Mouse (Mus musculus) MEL (cell line): ENCODE measurements at regions not wholly inside any gene's neighbourhood (a gene's known extent, or its start where the extent isn't known, plus 50 kb on each side); places are given as distances from the start of the nearest gene placed in this dataset.
A peak's percentile ranks its signal among the peaks of the same experiment; 100 is the strongest.

ENCODE experiments used
- DNase-seq: peaks from one replicate; pipeline ENCODE4 v3.0.0; 2011; ENCODE audit warnings: low read depth, low spot score
- H3K27ac ChIP-seq: 2 replicates; pipeline ENCODE4 v1.5.1; 2012; ENCODE audit warnings: low read depth, mild to moderate bottlenecking, control low read depth, low read length, moderate library complexity; ENCODE audit not compliant: control insufficient read depth
- H3K27me3 ChIP-seq, 2 experiments: fragments of 150-350 bp in 1 of 2; sonication (generic) in 1 of 2; 2 replicates each; pipeline ENCODE4 v1.6.1; 2012; ENCODE audit warnings: low read length in 2 of 2, mild to moderate bottlenecking in 2 of 2, improper control_type of control experiment in 1 of 2, moderate library complexity in 1 of 2; ENCODE audit not compliant: insufficient read depth in 2 of 2, control insufficient read depth in 1 of 2
- H3K36me3 ChIP-seq, 2 experiments: 2 replicates each; pipeline ENCODE4 v1.6.1; 2012 to 2014; ENCODE audit warnings: low read length in 2 of 2, improper control_type of control experiment in 1 of 2, inconsistent platforms in 1 of 2, mild to moderate bottlenecking in 1 of 2; ENCODE audit not compliant: insufficient read depth in 2 of 2, control insufficient read depth in 1 of 2
- H3K4me1 ChIP-seq, 2 experiments: fragments of 150-350 bp in 1 of 2; sonication (generic) in 1 of 2; 2 replicates each; pipeline ENCODE4 v1.6.1; 2012; ENCODE audit warnings: low read length in 2 of 2, improper control_type of control experiment in 1 of 2, mild to moderate bottlenecking in 1 of 2; ENCODE audit not compliant: insufficient read depth in 2 of 2, control insufficient read depth in 1 of 2
- H3K4me3 ChIP-seq, 2 experiments: fragments of 150-350 bp in 1 of 2; sonication (generic) in 1 of 2; 2 replicates each; pipeline ENCODE4 v1.5.1; 2012; ENCODE audit warnings: low read depth in 2 of 2, low read length in 2 of 2, mild to moderate bottlenecking in 2 of 2, moderate library complexity in 2 of 2, control low read depth in 1 of 2, improper control_type of control experiment in 1 of 2; ENCODE audit not compliant: control insufficient read depth in 1 of 2, insufficient read depth in 1 of 2
- H3K79me2 ChIP-seq: 2 replicates; pipeline ENCODE4 v1.6.1; 2012; ENCODE audit warnings: mild to moderate bottlenecking, low read length, moderate library complexity; ENCODE audit not compliant: control insufficient read depth, poor library complexity, insufficient read depth
- H3K9ac ChIP-seq: 2 replicates; pipeline ENCODE4 v1.6.1; 2012; ENCODE audit warnings: low read depth, mild to moderate bottlenecking, control low read depth, low read length, moderate library complexity; ENCODE audit not compliant: control insufficient read depth, poor library complexity, severe bottlenecking
- H3K9me3 ChIP-seq: fragments of 150-350 bp; sonication (generic); replicated peaks from 2 replicates; pipeline ENCODE4 v1.6.1; 2012; ENCODE audit warnings: mild to moderate bottlenecking, low read length, improper control_type of control experiment, moderate library complexity; ENCODE audit not compliant: insufficient read depth
- BHLHE40 ChIP-seq: IDR thresholded peaks from 2 replicates; pipeline ENCODE4 v1.6.1; 2012; ENCODE audit warnings: low read depth, mild to moderate bottlenecking, inconsistent platforms, low read length, improper control_type of control experiment, borderline replicate concordance
- CHD1 ChIP-seq: IDR thresholded peaks from 2 replicates; pipeline ENCODE4 v1.6.1; 2012; ENCODE audit warnings: low read depth, mild to moderate bottlenecking, inconsistent platforms, low read length, improper control_type of control experiment
- CHD2 ChIP-seq: IDR thresholded peaks from 2 replicates; pipeline ENCODE4 v1.6.1; 2011; ENCODE audit warnings: low read length, improper control_type of control experiment
- CTCF ChIP-seq, 3 experiments: IDR thresholded peaks in 2 of 3; conservative IDR thresholded peaks in 1 of 3; 2 replicates each; pipeline ENCODE4 v1.5.1; 2011 to 2012; ENCODE audit warnings: low read length in 3 of 3, low read depth in 2 of 3, mild to moderate bottlenecking in 2 of 3, improper control_type of control experiment in 1 of 3, inconsistent platforms in 1 of 3, mixed read lengths in 1 of 3, moderate library complexity in 1 of 3; ENCODE audit not compliant: control insufficient read depth in 1 of 3, insufficient read depth in 1 of 3, poor library complexity in 1 of 3, severe bottlenecking in 1 of 3
- E2F4 ChIP-seq: IDR thresholded peaks from 2 replicates; pipeline ENCODE4 v1.6.1; 2011; ENCODE audit warnings: low read depth, low read length, improper control_type of control experiment, borderline replicate concordance
- ELF1 ChIP-seq: IDR thresholded peaks from 2 replicates; pipeline ENCODE4 v1.6.1; 2014; ENCODE audit warnings: low read depth, mild to moderate bottlenecking, inconsistent platforms, low read length, improper control_type of control experiment, moderate library complexity
- EP300 ChIP-seq, 2 experiments: IDR thresholded peaks; 2 replicates each; pipeline ENCODE4 v1.6.1; 2011; ENCODE audit warnings: improper control_type of control experiment in 2 of 2, low read length in 2 of 2, low read depth in 1 of 2, mild to moderate bottlenecking in 1 of 2
- GABPA ChIP-seq: IDR thresholded peaks from 2 replicates; pipeline ENCODE4 v1.6.1; 2012; ENCODE audit warnings: low read depth, mild to moderate bottlenecking, inconsistent platforms, low read length, improper control_type of control experiment, moderate library complexity
- HCFC1 ChIP-seq: IDR thresholded peaks from 2 replicates; pipeline ENCODE4 v1.6.1; 2012; ENCODE audit warnings: low read depth, mild to moderate bottlenecking, inconsistent platforms, low read length, improper control_type of control experiment, moderate library complexity
- KAT2A ChIP-seq: conservative IDR thresholded peaks from 2 replicates; pipeline ENCODE4 v1.6.1; 2012; ENCODE audit warnings: low read depth, low read length, improper control_type of control experiment, inconsistent platforms
- MAX ChIP-seq: IDR thresholded peaks from 2 replicates; pipeline ENCODE4 v1.6.1; 2011; ENCODE audit warnings: low read length, improper control_type of control experiment
- MAZ ChIP-seq: IDR thresholded peaks from 2 replicates; pipeline ENCODE4 v1.6.1; 2012; ENCODE audit warnings: low read depth, mild to moderate bottlenecking, inconsistent platforms, low read length, improper control_type of control experiment
- MEF2A ChIP-seq: IDR thresholded peaks from 2 replicates; pipeline ENCODE4 v1.6.1; 2014; ENCODE audit warnings: low read depth, mild to moderate bottlenecking, inconsistent platforms, low read length, improper control_type of control experiment; ENCODE audit not compliant: poor library complexity, insufficient replicate concordance, severe bottlenecking; ENCODE audit errors: extremely low read depth
- MXI1 ChIP-seq: IDR thresholded peaks from 2 replicates; pipeline ENCODE4 v1.6.1; 2011; ENCODE audit warnings: mild to moderate bottlenecking, low read depth, low read length, improper control_type of control experiment
- MYC ChIP-seq: IDR thresholded peaks from 2 replicates; pipeline ENCODE4 v1.6.1; 2011; ENCODE audit warnings: low read depth, mild to moderate bottlenecking, low read length, improper control_type of control experiment, moderate library complexity
- NELFE ChIP-seq: IDR thresholded peaks from 2 replicates; pipeline ENCODE4 v1.6.1; 2011; ENCODE audit warnings: low read depth, low read length, improper control_type of control experiment
- NRF1 ChIP-seq: IDR thresholded peaks from 2 replicates; pipeline ENCODE4 v1.6.1; 2014; ENCODE audit warnings: low read depth, mild to moderate bottlenecking, inconsistent platforms, low read length, improper control_type of control experiment, moderate library complexity; ENCODE audit not compliant: poor library complexity, insufficient read depth, severe bottlenecking
- POLR2AphosphoS2 ChIP-seq: IDR thresholded peaks from 2 replicates; pipeline ENCODE4 v1.6.1; 2011; ENCODE audit warnings: low read length, improper control_type of control experiment
- POLR2AphosphoS5 ChIP-seq: IDR thresholded peaks from 2 replicates; pipeline ENCODE4 v1.6.1; 2012; ENCODE audit warnings: low read depth, borderline replicate concordance, mild to moderate bottlenecking, inconsistent platforms, low read length, moderate library complexity, mixed read lengths
- RAD21 ChIP-seq: IDR thresholded peaks from 2 replicates; pipeline ENCODE4 v1.6.1; 2011; ENCODE audit warnings: mild to moderate bottlenecking, low read depth, low read length, improper control_type of control experiment
- RCOR1 ChIP-seq: IDR thresholded peaks from 2 replicates; pipeline ENCODE4 v1.6.1; 2012; ENCODE audit warnings: low read depth, mild to moderate bottlenecking, inconsistent platforms, low read length, improper control_type of control experiment
- SIN3A ChIP-seq: IDR thresholded peaks from 2 replicates; pipeline ENCODE4 v1.6.1; 2012; ENCODE audit warnings: low read length, improper control_type of control experiment, inconsistent platforms
- SMC3 ChIP-seq: IDR thresholded peaks from 2 replicates; pipeline ENCODE4 v1.6.1; 2011; ENCODE audit warnings: low read depth, low read length, improper control_type of control experiment
- TBP ChIP-seq: IDR thresholded peaks from 2 replicates; pipeline ENCODE4 v1.8.0; 2011; ENCODE audit warnings: low read depth, low read length, improper control_type of control experiment
- TCF12 ChIP-seq: IDR thresholded peaks from 2 replicates; pipeline ENCODE4 v1.6.1; 2014; ENCODE audit warnings: low read depth, mild to moderate bottlenecking, inconsistent platforms, low read length, improper control_type of control experiment, moderate library complexity
- USF2 ChIP-seq, 2 experiments: IDR thresholded peaks; 2 replicates each; pipeline ENCODE4 v1.6.1; 2011 to 2012; ENCODE audit warnings: improper control_type of control experiment in 2 of 2, low read length in 2 of 2, borderline replicate concordance in 1 of 2, inconsistent platforms in 1 of 2, low read depth in 1 of 2, mild to moderate bottlenecking in 1 of 2; ENCODE audit not compliant: insufficient read depth in 1 of 2
- ZC3H11A ChIP-seq: IDR thresholded peaks from 2 replicates; pipeline ENCODE4 v1.6.1; 2012; ENCODE audit warnings: low read depth, mild to moderate bottlenecking, inconsistent platforms, low read length, improper control_type of control experiment
- ZKSCAN1 ChIP-seq: IDR thresholded peaks from 2 replicates; pipeline ENCODE4 v1.6.1; 2012; ENCODE audit warnings: low read depth, mild to moderate bottlenecking, inconsistent platforms, low read length, improper control_type of control experiment, moderate library complexity
- ZMIZ1 ChIP-seq: IDR thresholded peaks from 2 replicates; pipeline ENCODE4 v1.6.1; 2012; ENCODE audit warnings: low read depth, mild to moderate bottlenecking, inconsistent platforms, low read length, improper control_type of control experiment, moderate library complexity
- ZNF384 ChIP-seq: IDR thresholded peaks from 2 replicates; pipeline ENCODE4 v1.6.1; 2012; ENCODE audit warnings: low read depth, mild to moderate bottlenecking, inconsistent platforms, low read length, improper control_type of control experiment

GRCm38 (mm10) chr11:57953694-57954093 lies 55.2 kb upstream of the Larp1 start:
- Histone ChIP-seq H3K9me3 (no peaks in the 10 kb centered on the region), H3K36me3 (peaks cover 0 to 27% of the 10 kb centered on the region in 2 experiments; a peak in 2 of 4 replicates), H3K4me1 (peaks cover 10 to 33% of the 10 kb centered on the region in 2 experiments), H3K4me3 (no peak overlapping the region), H3K27ac (no peak overlapping the region), H3K79me2 (no peaks in the 10 kb centered on the region), H3K27me3 (no peaks in the 10 kb centered on the region), H3K9ac (no peak overlapping the region)
- TF ChIP-seq CHD2 = no peak
- no peak for TF ChIP-seq ZC3H11A
- TF ChIP-seq ZKSCAN1 = no peak
- no peak for TF ChIP-seq TCF12
- no peak for TF ChIP-seq USF2 (IDR thresholded peaks at IDR 0.05; ENCODE audit: borderline replicate concordance in 1 of 2, insufficient read depth in 1 of 2, low read depth in 1 of 2, low read length in 2 of 2)
- TF ChIP-seq POLR2AphosphoS5 = no peak
- no peak for TF ChIP-seq NELFE
- no peak for TF ChIP-seq NRF1
- TF ChIP-seq ZNF384 = no peak
- no peak for DNase-seq

GRCm38 (mm10) chr11:57952619-57953018 lies 56.2 kb upstream of the Larp1 start:
- H3K4me3 ChIP-seq = no peak overlapping the region
- DNase-seq = no peak
- peaks cover 0 to 24% of the 10 kb centered on the region in 2 experiments; a peak in 2 of 4 replicates for H3K36me3 ChIP-seq
- peaks cover 10 to 29% of the 10 kb centered on the region in 2 experiments for H3K4me1 ChIP-seq
- no peak overlapping the region for H3K9ac ChIP-seq
- no peaks in the 10 kb centered on the region for H3K79me2 ChIP-seq
- no peaks in the 10 kb centered on the region for H3K9me3 ChIP-seq
- TF ChIP-seq NRF1 = no peak
- no peak for TF ChIP-seq RAD21
- no peak for TF ChIP-seq CHD1
- TF ChIP-seq HCFC1 = no peak
- TF ChIP-seq RCOR1 = no peak
- no peak for TF ChIP-seq MYC
- no peak for TF ChIP-seq POLR2AphosphoS5
- peak; percentile 13; the same call in 1 of the 2 replicates for TF ChIP-seq SIN3A
- no peak for TF ChIP-seq GABPA
- no peak for TF ChIP-seq SMC3
- TF ChIP-seq ZMIZ1 = no peak
- TF ChIP-seq MXI1 = peak; percentile 26; the same call in 1 of the 2 replicates
- 0 out of 2 replicates have a peak, but pooled peaks have one; percentile 26 for TF ChIP-seq TBP
- TF ChIP-seq KAT2A = no peak
- no peak for TF ChIP-seq ZKSCAN1
- peak in 1 of 2 experiments; percentile 19; a peak in 1 of 4 replicates for TF ChIP-seq EP300 (IDR thresholded peaks at IDR 0.05; ENCODE audit: low read depth in 1 of 2, low read length in 2 of 2)
- TF ChIP-seq POLR2AphosphoS2 = no peak
- TF ChIP-seq ELF1 = no peak
- TF ChIP-seq CTCF (IDR thresholded peaks at IDR 0.05 in 2 of 3, conservative IDR thresholded peaks at IDR 0.05 in 1 of 3; ENCODE audit: control insufficient read depth in 1 of 3, insufficient read depth in 1 of 3, low read depth in 2 of 3, low read length in 3 of 3, poor library complexity in 1 of 3, severe bottlenecking in 1 of 3) = no peak
- no peak for TF ChIP-seq ZC3H11A
- no peak for TF ChIP-seq TCF12
- no peak for TF ChIP-seq MAZ
- no peak for TF ChIP-seq MEF2A
- no peak for TF ChIP-seq E2F4
- no peak for TF ChIP-seq ZNF384
- no peak for TF ChIP-seq MAX
- TF ChIP-seq BHLHE40 = no peak
- TF ChIP-seq, all 39 proteins: peak for 4
- Histone ChIP-seq H3K27me3 (no peaks in the 10 kb centered on the region), H3K27ac (no peak overlapping the region)
